In the genomic region with DNA sequence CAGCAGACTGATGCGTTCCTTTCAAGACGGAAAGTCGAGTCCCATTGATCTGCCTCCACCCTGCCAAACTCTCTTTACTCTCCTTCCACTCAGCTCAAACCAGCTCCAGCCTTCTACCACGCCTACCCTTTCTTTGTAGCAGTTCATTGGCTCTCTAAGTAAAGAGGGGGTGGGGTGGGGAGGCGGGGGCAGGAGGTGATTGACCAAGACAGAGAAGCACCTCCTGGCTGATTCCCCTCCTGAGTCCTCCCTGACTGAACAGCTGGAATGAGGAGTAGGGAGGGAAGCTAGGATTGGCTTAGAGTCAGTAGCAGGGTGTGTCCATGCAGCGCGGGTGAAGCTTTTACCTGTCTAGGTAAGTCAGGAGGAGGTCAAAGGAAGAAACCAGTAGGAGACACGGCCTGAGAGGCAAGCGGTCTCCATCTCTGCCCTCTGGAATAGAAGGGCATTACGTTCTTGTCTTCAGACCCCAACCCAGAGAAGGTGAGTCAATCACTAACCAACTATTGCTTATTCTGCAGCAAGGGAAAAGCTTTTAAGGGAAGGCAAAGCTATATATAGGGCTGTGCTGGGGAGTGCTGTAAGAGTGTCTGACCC, we compare ENCODE assay signal across 8 mouse cellular contexts. TPM values are rescaled to one million over a fixed set of nuclear protein-coding genes. Genes with fewer than 3 reads are reported as not detected.
DNase-seq lines count a peak whose midpoint lies in the region; ATAC-seq and TF ChIP-seq lines count a peak whose summit lies in the region.

A gene (plus strand): TSS at position 236 of the 597 bp plus-strand sequence.

- no peak within 1 kb of the TSS for H3K27ac ChIP-seq in ES-Bruce4 (ENCODE audit: insufficient read depth, low read length)
- H3K27ac ChIP-seq in limb, embryonic 11.5 days (replicated peaks; ENCODE audit: low read depth, low read length) = no peak within 1 kb of the TSS
- H3K27ac ChIP-seq in midbrain, embryonic 13.5 days = no peak within 1 kb of the TSS

- ATAC-seq in limb, embryonic 11.5 days (ENCODE audit: insufficient number of reproducible peaks, low FRiP score, low TSS enrichment, low read depth) = peak; percentile 60
- ATAC-seq in midbrain, embryonic 13.5 days = peak; percentile 50; the same call in 1 of the 2 replicates

- H3K9ac ChIP-seq in ES-Bruce4 (ENCODE audit: low read depth, poor library complexity, severe bottlenecking) = no peak within 1 kb of the TSS
- no peak within 1 kb of the TSS for H3K9ac ChIP-seq in limb, embryonic 11.5 days (ENCODE audit: low read length)
- H3K9ac ChIP-seq in midbrain, embryonic 13.5 days (replicated peaks) = no peak within 1 kb of the TSS

- WGBS in limb, embryonic 11.5 days = 4% methylated on average over 10 of the region's 10 CpGs
- WGBS in midbrain, embryonic 13.5 days = 7% methylated on average over 10 of the region's 10 CpGs

- H3K36me3 ChIP-seq in ES-Bruce4 (ENCODE audit: control insufficient read depth, insufficient read depth, low read length, poor library complexity, severe bottlenecking) = no peaks in the 10 kb centered on the region
- H3K36me3 ChIP-seq in limb, embryonic 11.5 days (ENCODE audit: control insufficient read depth, insufficient read depth, low read length) = no peaks in the 10 kb centered on the region
- no peaks in the 10 kb centered on the region for H3K36me3 ChIP-seq in midbrain, embryonic 13.5 days

- H3K27me3 ChIP-seq in ES-Bruce4 (ENCODE audit: control insufficient read depth, insufficient read depth, low read length, poor library complexity, severe bottlenecking) = no peaks in the 10 kb centered on the region
- no peaks in the 10 kb centered on the region for H3K27me3 ChIP-seq in limb, embryonic 11.5 days (ENCODE audit: control insufficient read depth, insufficient read depth, low read length)
- H3K27me3 ChIP-seq in midbrain, embryonic 13.5 days = no peaks in the 10 kb centered on the region

- no peaks in the 10 kb centered on the region for H3K9me3 ChIP-seq in ES-Bruce4 (replicated peaks; ENCODE audit: control insufficient read depth, insufficient read depth, low read length, poor library complexity, severe bottlenecking)
- no peaks in the 10 kb centered on the region for H3K9me3 ChIP-seq in limb, embryonic 11.5 days (ENCODE audit: control insufficient read depth, low read length)
- H3K9me3 ChIP-seq in midbrain, embryonic 13.5 days = no peaks in the 10 kb centered on the region

- no peak for TF ChIP-seq CTCF in ES-Bruce4 (IDR thresholded peaks at IDR 0.05; ENCODE audit: low read depth, low read length)

- peak; percentile 24 for TF ChIP-seq POLR2A in ES-Bruce4 (IDR thresholded peaks at IDR 0.05; ENCODE audit: insufficient read depth, low read length)

- H3K4me1 ChIP-seq in ES-Bruce4 (ENCODE audit: control insufficient read depth, insufficient read depth, low read length) = no peaks in the 10 kb centered on the region
- no peaks in the 10 kb centered on the region for H3K4me1 ChIP-seq in limb, embryonic 11.5 days (ENCODE audit: control insufficient read depth, insufficient read depth, low read length)
- 0 out of 2 replicates have a peak, but pooled peaks cover 6% of the 10 kb centered on the region for H3K4me1 ChIP-seq in midbrain, embryonic 13.5 days (replicated peaks)

- peak within 1 kb of the TSS; percentile 21; the same call in 1 of the 2 replicates for H3K4me3 ChIP-seq in ES-Bruce4 (ENCODE audit: low read depth, low read length)
- no peak within 1 kb of the TSS for H3K4me3 ChIP-seq in limb, embryonic 11.5 days (ENCODE audit: low read depth, low read length)
- no peak within 1 kb of the TSS for H3K4me3 ChIP-seq in midbrain, embryonic 13.5 days (replicated peaks)

- no peak for TF ChIP-seq EP300 in ES-Bruce4 (IDR thresholded peaks at IDR 0.05; ENCODE audit: insufficient read depth, low read depth, low read length)

- DNase-seq in ZHBTc4 (ENCODE audit: low read depth, low spot score) = peak; percentile 94
- peak; percentile 26 for DNase-seq in forelimb bud, embryonic 11.5 days (ENCODE audit: low read depth, low spot score)
- DNase-seq in limb, embryonic 11.5 days (ENCODE audit: low spot score) = peak; percentile 26
- DNase-seq in frontal cortex, postnatal 14 days (ENCODE audit: low spot score in 2 of 2) = no peak
- DNase-seq in cerebellum, adult 11-12 months = no peak
- DNase-seq in frontal cortex, postnatal 25 days (ENCODE audit: low spot score in 2 of 2) = no peak

- no peak within 1 kb of the TSS for H3K4me2 ChIP-seq in limb, embryonic 11.5 days (ENCODE audit: low read depth, severe bottlenecking)
- H3K4me2 ChIP-seq in midbrain, embryonic 13.5 days (replicated peaks) = peak within 1 kb of the TSS; percentile 3; the same call in 1 of the 2 replicates

RNA-seq across cellular contexts. Expression of the gene that starts here (rescaled TPM):
- 3.3 and 3.5 TPM in 2 replicates for polyA plus RNA-seq in ES-Bruce4 (2011; ENCODE audit: insufficient read depth, insufficient read length, low read depth, missing spikeins)
- 0.34 and 0.59 TPM in 2 replicates for polyA plus RNA-seq in limb, embryonic 11.5 days (2014; fragmentation: Nextera tagmentation; extraction: Ambion mirVana)
- 0.43 and 0.71 TPM in 2 replicates for polyA plus RNA-seq in midbrain, embryonic 13.5 days (2015; fragmentation: Nextera tagmentation; extraction: Ambion mirVana)

Comparison
In these comparisons a context has a peak if more than half of its experiments do, and no peak if none do; other contexts are left out.
1. Peak in DNase-seq and ATAC-seq in limb, embryonic 11.5 days; RNA of the gene not detected or under 1 TPM.
2. Peak in ATAC-seq and H3K4me2 ChIP-seq in midbrain, embryonic 13.5 days; RNA of the gene not detected or under 1 TPM.
3. DNase-seq: peak in ZHBTc4 (single experiment) and forelimb bud, embryonic 11.5 days (single experiment); none in frontal cortex, postnatal 14 days (0 of 2), cerebellum, adult 11-12 months (single experiment) and frontal cortex, postnatal 25 days (0 of 2).